Mouse (Mus musculus) stomach, postnatal 0 days (tissue): ENCODE measurements around the gene Pcsk2. TPM values are rescaled to one million over a fixed set of nuclear protein-coding genes. Genes with fewer than 3 reads are reported as not detected.

Experiments
- ATAC-seq: fragments of 200-750 bp; cut with Nextera tagmentation; 2 replicates; pipeline ENCODE4 v1.8.0; 2017; ENCODE audit not compliant: low FRiP score, low TSS enrichment
- DNase-seq: peaks from one replicate; pipeline ENCODE4 v3.0.0-alpha.2; 2016; ENCODE audit warnings: low spot score
- H3K27ac ChIP-seq: fragments of 300-500 bp; sonication (generic); replicated peaks from 2 replicates; pipeline ENCODE4 v1.5.1; 2014; ENCODE audit warnings: mild to moderate bottlenecking, control low read depth
- H3K27me3 ChIP-seq: fragments of 300-500 bp; sonication (generic); 2 replicates; pipeline ENCODE4 v1.6.1; 2014; ENCODE audit warnings: low read length; ENCODE audit not compliant: control insufficient read depth, insufficient read depth
- H3K36me3 ChIP-seq: fragments of 300-500 bp; sonication (generic); 2 replicates; pipeline ENCODE4 v1.6.1; 2014; ENCODE audit warnings: low read length, mixed read lengths; ENCODE audit not compliant: control insufficient read depth, insufficient read depth
- H3K4me1 ChIP-seq: fragments of 300-500 bp; sonication (generic); replicated peaks from 2 replicates; pipeline ENCODE4 v1.6.1; 2014; ENCODE audit warnings: antibody characterized with exemption; ENCODE audit not compliant: control insufficient read depth, insufficient read depth
- H3K4me2 ChIP-seq: fragments of 300-500 bp; sonication (generic); replicated peaks from 2 replicates; pipeline ENCODE4 v1.6.1; 2014; ENCODE audit warnings: low read depth, mild to moderate bottlenecking, control low read depth, moderate library complexity
- H3K4me3 ChIP-seq: fragments of 300-500 bp; sonication (generic); 2 replicates; pipeline ENCODE4 v1.5.1; 2014; ENCODE audit warnings: low read depth, low read length, control low read depth
- H3K9ac ChIP-seq: fragments of 300-500 bp; sonication (generic); 2 replicates; pipeline ENCODE4 v1.6.1; 2014; ENCODE audit warnings: mild to moderate bottlenecking, low read length, control low read depth, mixed read lengths
- H3K9me3 ChIP-seq: fragments of 300-500 bp; sonication (generic); 2 replicates; pipeline ENCODE4 v1.6.1; 2016; ENCODE audit warnings: low read length; ENCODE audit not compliant: control insufficient read depth
- CTCF ChIP-seq: IDR thresholded peaks from 2 replicates; pipeline ENCODE4 v1.5.1; 2016; ENCODE audit warnings: antibody characterized with exemption, low read depth, mild to moderate bottlenecking, moderate library complexity
- EP300 ChIP-seq: optimal IDR thresholded peaks from 2 replicates; pipeline ENCODE3; 2016; ENCODE audit warnings: antibody characterized with exemption
- WGBS: fragments of 180-500 bp; shearing (Covaris S2); extraction: QIAGEN DNeasy Blood & Tissue Kit; methylation state at CpG from one replicate; pipeline ENCODE4 v1.1.7; 2014; 5-methylcytosine and 5-hydroxymethylcytosine counted together
- polyA plus RNA-seq: library from polyadenylated mRNA; unstranded; fragments of >200 nt; fragmentation: Nextera tagmentation; extraction: Ambion mirVana; gene quantifications from 2 replicates; pipeline ENCODE4 v1.2.1, GENCODE M21; 2015

Gene Pcsk2
- polyA plus RNA-seq, 1 experiment from 2014 or later: 0.80 TPM

GRCm38 (mm10) chr2:143546412-143547211 is 656 bp downstream of the Pcsk2 start:
- DNase-seq (no peak), ATAC-seq (no peak)
- Histone ChIP-seq H3K9ac (no peak overlapping the region), H3K27me3 (peaks cover 6% of the 10 kb centered on the region; the same call in 1 of the 2 replicates), H3K9me3 (no peaks in the 10 kb centered on the region), H3K4me3 (peak overlapping the region; percentile 38), H3K4me1 (no peaks in the 10 kb centered on the region), H3K36me3 (no peaks in the 10 kb centered on the region), H3K4me2 (peak overlapping the region; percentile 66), H3K27ac (no peak overlapping the region)
- no peak for TF ChIP-seq EP300
- no peak for TF ChIP-seq CTCF
- WGBS: 2% methylated on average over 33 of the region's 33 CpGs

- Histone ChIP-seq H3K9me3 (no peaks in the 10 kb centered on the region), H3K4me2 (no peak overlapping the region), H3K27me3 (peaks cover 6% of the 10 kb centered on the region; the same call in 1 of the 2 replicates), H3K4me1 (no peaks in the 10 kb centered on the region), H3K27ac (no peak overlapping the region), H3K4me3 (no peak overlapping the region), H3K36me3 (no peaks in the 10 kb centered on the region), H3K9ac (no peak overlapping the region)
- DNase-seq (no peak), ATAC-seq (no peak)
- WGBS: 4% methylated on average over 32 of the region's 32 CpGs
- no peak for TF ChIP-seq CTCF
- no peak for TF ChIP-seq EP300
Observed at GRCm38 (mm10) chr2:143547251-143548090, 1.5 kb downstream of the Pcsk2 start.

GRCm38 (mm10) chr2:143560384-143560783 is 14.4 kb downstream of the Pcsk2 start:
- no peaks in the 10 kb centered on the region for H3K9me3 ChIP-seq
- DNase-seq (no peak), ATAC-seq (no peak)
- no peak for TF ChIP-seq CTCF
- no peak for TF ChIP-seq EP300
- no peak overlapping the region for H3K27ac ChIP-seq
- H3K36me3 ChIP-seq: no peaks in the 10 kb centered on the region
- WGBS: 51% methylated on average over 4 of the region's 4 CpGs
- no peaks in the 10 kb centered on the region for H3K27me3 ChIP-seq
- H3K4me3 ChIP-seq: no peak overlapping the region
- H3K4me2 ChIP-seq: no peak overlapping the region
- H3K9ac ChIP-seq: no peak overlapping the region
- H3K4me1 ChIP-seq: no peaks in the 10 kb centered on the region

- no peak for ATAC-seq
- no peaks in the 10 kb centered on the region for H3K36me3 ChIP-seq
- H3K9me3 ChIP-seq: no peaks in the 10 kb centered on the region
- H3K9ac ChIP-seq: no peak overlapping the region
- no peak for DNase-seq
- no peaks in the 10 kb centered on the region for H3K27me3 ChIP-seq
- no peak overlapping the region for H3K4me3 ChIP-seq
- WGBS: 62% methylated on average over 2 of the region's 2 CpGs
- no peak overlapping the region for H3K4me2 ChIP-seq
- TF ChIP-seq CTCF (no peak), EP300 (no peak)
- no peaks in the 10 kb centered on the region for H3K4me1 ChIP-seq
- no peak overlapping the region for H3K27ac ChIP-seq
Observed at GRCm38 (mm10) chr2:143565062-143565461, 19.1 kb downstream of the Pcsk2 start.

- Histone ChIP-seq H3K4me2 (no peak overlapping the region), H3K27me3 (no peaks in the 10 kb centered on the region), H3K27ac (no peak overlapping the region), H3K9ac (no peak overlapping the region), H3K4me3 (no peak overlapping the region), H3K36me3 (no peaks in the 10 kb centered on the region), H3K9me3 (no peaks in the 10 kb centered on the region), H3K4me1 (no peaks in the 10 kb centered on the region)
- DNase-seq: no peak
- no peak for ATAC-seq
- WGBS: 84% methylated on average over 6 of the region's 6 CpGs
- no peak for TF ChIP-seq CTCF
Observed at GRCm38 (mm10) chr2:143565961-143566360, 20.0 kb downstream of the Pcsk2 start.

- DNase-seq (no peak), ATAC-seq (no peak)
- 84% methylated on average over 6 of the region's 6 CpGs for WGBS
- Histone ChIP-seq H3K9ac (no peak overlapping the region), H3K4me2 (no peak overlapping the region), H3K4me3 (no peak overlapping the region), H3K36me3 (no peaks in the 10 kb centered on the region), H3K27me3 (no peaks in the 10 kb centered on the region), H3K27ac (no peak overlapping the region), H3K9me3 (no peaks in the 10 kb centered on the region), H3K4me1 (no peaks in the 10 kb centered on the region)
- no peak for TF ChIP-seq EP300
- TF ChIP-seq CTCF: no peak
Observed at GRCm38 (mm10) chr2:143585341-143585740, 39.4 kb downstream of the Pcsk2 start.
